ENCODE assay signal across 11 mouse cellular contexts in genomic region chr9:57633481-57634024, GRCm38 (mm10). TPM values are rescaled to one million over a fixed set of nuclear protein-coding genes. Genes with fewer than 3 reads are reported as not detected.
A peak's percentile ranks its signal among the peaks of the same experiment; 100 is the strongest.
DNase-seq lines count a peak whose midpoint lies in the region; ATAC-seq and TF ChIP-seq lines count a peak whose summit lies in the region.
"Had no signal": no experiment of that assay in that cellular context is flagged by ENCODE, and none has a peak within 500 bp of the region (broad histone marks: within the 10 kb centered on the region; RNA-seq: fewer than 3 reads in every experiment).

No protein-coding gene starts in this region.

- no peak for TF ChIP-seq POLR2A in cortical plate, adult 2 months (IDR thresholded peaks at IDR 0.05; ENCODE audit: extremely low read depth, insufficient read depth, low read length)

- H3K4me1 ChIP-seq in lung, embryonic 14.5 days (ENCODE audit: insufficient read depth) = peaks cover 15% of the 10 kb centered on the region
- H3K4me1 ChIP-seq in cortical plate, adult 2 months (ENCODE audit: control insufficient read depth, insufficient read depth, low read length) = peaks cover 9% of the 10 kb centered on the region

- peaks cover 38% of the 10 kb centered on the region for H3K36me3 ChIP-seq in lung, embryonic 14.5 days (ENCODE audit: insufficient read depth)

- peak; percentile 52 for DNase-seq in adrenal gland, postnatal 14 days
- no peak for DNase-seq in adrenal gland, postnatal 10 days
- DNase-seq in lung, embryonic 14.5 days = no peak
- no peak for DNase-seq in lung, postnatal 25 days (ENCODE audit: low spot score)
- peak; percentile 27 to 71 for DNase-seq in spleen, postnatal 10 days (ENCODE audit: low spot score in 2 of 2)
- DNase-seq in gastrocnemius, postnatal 36 days = no peak
- no peak for DNase-seq in Muller cell, postnatal 12 days (ENCODE audit: inconsistent ontology term)
- DNase-seq: cerebellum, adult 8-10 months had no signal

- no peak overlapping the region for H3K4me2 ChIP-seq in lung, embryonic 14.5 days
- H3K4me2 ChIP-seq: heart, embryonic 15.5 days had no signal

- no peak overlapping the region for H3K4me3 ChIP-seq in lung, embryonic 14.5 days (ENCODE audit: low read depth, low read length)
- no peak overlapping the region for H3K4me3 ChIP-seq in cortical plate, adult 2 months (ENCODE audit: insufficient read depth, low read length)
- H3K4me3 ChIP-seq: heart, embryonic 15.5 days had no signal

- H3K27ac ChIP-seq in lung, embryonic 14.5 days (ENCODE audit: low read depth) = no peak overlapping the region
- H3K27ac ChIP-seq in cortical plate, adult 2 months (ENCODE audit: insufficient read depth, low read length) = no peak overlapping the region
- H3K27ac ChIP-seq: heart, embryonic 15.5 days had no signal

- intact Hi-C loops in gastrocnemius, postnatal 36 days (cut with DNase I) = no loop called here

- 24% methylated on average over 4 of the region's 4 CpGs for WGBS in lung, embryonic 14.5 days

- H3K27me3 ChIP-seq in lung, embryonic 14.5 days (ENCODE audit: insufficient read depth, low read length) = no peaks in the 10 kb centered on the region
- H3K27me3 ChIP-seq: heart, embryonic 15.5 days had no signal

- no peak overlapping the region for H3K9ac ChIP-seq in lung, embryonic 14.5 days
- H3K9ac ChIP-seq: heart, embryonic 15.5 days had no signal

- no peaks in the 10 kb centered on the region for H3K9me3 ChIP-seq in lung, embryonic 14.5 days (ENCODE audit: low read depth, low read length)
- H3K9me3 ChIP-seq: heart, embryonic 15.5 days had no signal

- TF ChIP-seq CTCF in lung, embryonic 14.5 days (IDR thresholded peaks at IDR 0.05; ENCODE audit: low read depth) = peak; percentile 25
- peak; percentile 24; the same call in 1 of the 2 replicates for TF ChIP-seq CTCF in cortical plate, adult 2 months (IDR thresholded peaks at IDR 0.05; ENCODE audit: extremely low read depth, insufficient read depth, low read length)

- no peak for ATAC-seq in lung, embryonic 14.5 days (ENCODE audit: insufficient read depth)

RNA-seq across cellular contexts. Expression of gene Lman1l, which starts 13.0 kb away (rescaled TPM):
- total RNA-seq in adrenal gland, postnatal 14 days (2021) = not detected in 2 replicates
- not detected for total RNA-seq in adrenal gland, postnatal 10 days (2021)
- polyA plus RNA-seq in lung, embryonic 14.5 days (2014; fragmentation: Nextera tagmentation; extraction: Ambion mirVana) = not detected in 2 replicates
- not detected in 2 replicates for polyA plus RNA-seq in cortical plate, adult 2 months (2012; rRNA removed)
- total RNA-seq in gastrocnemius, postnatal 36 days (2021) = not detected
- polyA plus RNA-seq: heart, embryonic 15.5 days; limb, embryonic 14.5 days had no signal

RNA-seq across cellular contexts. Expression of gene Csk, which starts 19.9 kb away (rescaled TPM):
- total RNA-seq in adrenal gland, postnatal 14 days (2021) = 71.0 and 75.6 TPM in 2 replicates
- total RNA-seq in adrenal gland, postnatal 10 days (2021) = 10 to 100 TPM; 61.5 to 63.7 TPM
- polyA plus RNA-seq in lung, embryonic 14.5 days (2014; fragmentation: Nextera tagmentation; extraction: Ambion mirVana) = 23.6 and 28.7 TPM in 2 replicates
- 34.2 and 35.7 TPM in 2 replicates for polyA plus RNA-seq in cortical plate, adult 2 months (2012; rRNA removed)
- total RNA-seq in gastrocnemius, postnatal 36 days (2021) = 1 to 10 TPM; 8.5 to 9.5 TPM

RNA-seq across cellular contexts. Expression of gene Cplx3, which starts 27.5 kb away (rescaled TPM):
- not detected in 2 replicates for total RNA-seq in adrenal gland, postnatal 14 days (2021)
- not detected for total RNA-seq in adrenal gland, postnatal 10 days (2021)
- polyA plus RNA-seq in lung, embryonic 14.5 days (2014; fragmentation: Nextera tagmentation; extraction: Ambion mirVana) = not detected in 2 replicates
- 44.6 and 48.1 TPM in 2 replicates for polyA plus RNA-seq in cortical plate, adult 2 months (2012; rRNA removed)
- total RNA-seq in gastrocnemius, postnatal 36 days (2021) = not detected
- polyA plus RNA-seq: heart, embryonic 15.5 days; limb, embryonic 14.5 days had no signal

RNA-seq across cellular contexts. Expression of gene Ulk3, which starts 44.3 kb away (rescaled TPM):
- 12.9 and 17.8 TPM in 2 replicates for total RNA-seq in adrenal gland, postnatal 14 days (2021)
- total RNA-seq in adrenal gland, postnatal 10 days (2021) = 10 to 100 TPM in 1 of 2 experiments, 1 to 10 TPM in 1; 9.2 to 17.0 TPM
- 8.0 and 10.6 TPM in 2 replicates for polyA plus RNA-seq in lung, embryonic 14.5 days (2014; fragmentation: Nextera tagmentation; extraction: Ambion mirVana)
- 54.5 and 59.9 TPM in 2 replicates for polyA plus RNA-seq in cortical plate, adult 2 months (2012; rRNA removed)
- 1 to 10 TPM; 4.3 to 6.0 TPM for total RNA-seq in gastrocnemius, postnatal 36 days (2021)

RNA-seq across cellular contexts. Expression of gene Cyp1a2, which starts 50.0 kb away (rescaled TPM):
- 1.5 and 43.1 TPM in 2 replicates for total RNA-seq in adrenal gland, postnatal 14 days (2021)
- total RNA-seq in adrenal gland, postnatal 10 days (2021) = 10 to 100 TPM; 14.5 to 36.5 TPM
- polyA plus RNA-seq in lung, embryonic 14.5 days (2014; fragmentation: Nextera tagmentation; extraction: Ambion mirVana) = not detected in 2 replicates
- not detected in 2 replicates for polyA plus RNA-seq in cortical plate, adult 2 months (2012; rRNA removed)
- not detected for total RNA-seq in gastrocnemius, postnatal 36 days (2021)
- polyA plus RNA-seq: heart, embryonic 15.5 days; limb, embryonic 14.5 days had no signal

Comparison
In these comparisons a context has a peak if more than half of its experiments do, and no peak if none do; other contexts are left out.
1. DNase-seq: peak in adrenal gland, postnatal 14 days (single experiment) and spleen, postnatal 10 days (2 of 2); none in adrenal gland, postnatal 10 days (single experiment), lung, embryonic 14.5 days (single experiment), lung, postnatal 25 days (single experiment), gastrocnemius, postnatal 36 days (0 of 2) and Muller cell, postnatal 12 days (single experiment).